Mouse (Mus musculus): Measurements from ENCODE around the gene Sipa1l1. TPM values are rescaled to one million over a fixed set of nuclear protein-coding genes. Genes with fewer than 3 reads are reported as not detected.

Gene Sipa1l1
- polyA plus RNA-seq, 1 experiment: 9.7 TPM

GRCm38 (mm10) chr12:82189076-82189675, 20.1 kb downstream of the Sipa1l1 start:
- Histone ChIP-seq H3K79me2 (ENCODE audit: control insufficient read depth, insufficient read depth) (peaks cover 50% of the 10 kb centered on the region), H3K36me3 (ENCODE audit: control insufficient read depth, insufficient read depth) (no peaks in the 10 kb centered on the region), H3ac (ENCODE audit: control insufficient read depth, insufficient read length, low read depth) (no peak overlapping the region), H3K4me3 (ENCODE audit: insufficient read depth, poor library complexity, severe bottlenecking) (no peak overlapping the region), H3K79me3 (ENCODE audit: low read depth) (peaks cover 10% of the 10 kb centered on the region), H3K27me3 (ENCODE audit: control insufficient read depth, insufficient read depth, insufficient read length) (no peaks in the 10 kb centered on the region)
- TF ChIP-seq MYOD1 (IDR thresholded peaks at IDR 0.05; ENCODE audit: control insufficient read depth, insufficient read length, low read depth) (no peak), CTCF (IDR thresholded peaks at IDR 0.05; ENCODE audit: control insufficient read depth, insufficient read depth, insufficient read length) (no peak), FOSL1 (IDR thresholded peaks at IDR 0.05; ENCODE audit: insufficient read depth, low read length, poor library complexity, severe bottlenecking) (no peak), CEBPB (IDR thresholded peaks at IDR 0.05; ENCODE audit: low read depth) (no peak), USF1 (IDR thresholded peaks at IDR 0.05; ENCODE audit: low read depth) (no peak), MAX (IDR thresholded peaks at IDR 0.05) (no peak), MYOG (IDR thresholded peaks at IDR 0.05; ENCODE audit: control insufficient read depth, extremely low read depth, insufficient read length) (no peak)

GRCm38 (mm10) chr12:82189715-82190581, 20.8 kb downstream of the Sipa1l1 start:
- Histone ChIP-seq H3K4me3 (ENCODE audit: insufficient read depth, poor library complexity, severe bottlenecking) (no peak overlapping the region), H3K27me3 (ENCODE audit: control insufficient read depth, insufficient read depth, insufficient read length) (no peaks in the 10 kb centered on the region), H3K79me2 (ENCODE audit: control insufficient read depth, insufficient read depth) (peaks cover 58% of the 10 kb centered on the region)

GRCm38 (mm10) chr12:82190582-82190965, 21.5 kb downstream of the Sipa1l1 start:
- peaks cover 64% of the 10 kb centered on the region for H3K79me2 ChIP-seq (ENCODE audit: control insufficient read depth, insufficient read depth)
- no peaks in the 10 kb centered on the region for H3K27me3 ChIP-seq (ENCODE audit: control insufficient read depth, insufficient read depth, insufficient read length)
- TF ChIP-seq MYOG (IDR thresholded peaks at IDR 0.05; ENCODE audit: control insufficient read depth, extremely low read depth, insufficient read length) (no peak), CTCF (IDR thresholded peaks at IDR 0.05; ENCODE audit: control insufficient read depth, insufficient read depth, insufficient read length) (no peak), MYOD1 (IDR thresholded peaks at IDR 0.05; ENCODE audit: control insufficient read depth, insufficient read length, low read depth) (no peak), USF1 (IDR thresholded peaks at IDR 0.05; ENCODE audit: low read depth) (no peak), CEBPB (IDR thresholded peaks at IDR 0.05; ENCODE audit: low read depth) (no peak), FOSL1 (IDR thresholded peaks at IDR 0.05; ENCODE audit: insufficient read depth, low read length, poor library complexity, severe bottlenecking) (no peak), MAX (IDR thresholded peaks at IDR 0.05) (no peak)
- peaks cover 12% of the 10 kb centered on the region for H3K79me3 ChIP-seq (ENCODE audit: low read depth)
- no peak overlapping the region for H3ac ChIP-seq (ENCODE audit: control insufficient read depth, insufficient read length, low read depth)
- H3K36me3 ChIP-seq (ENCODE audit: control insufficient read depth, insufficient read depth): no peaks in the 10 kb centered on the region
- no peak overlapping the region for H3K4me3 ChIP-seq (ENCODE audit: insufficient read depth, poor library complexity, severe bottlenecking)

More at GRCm38 (mm10) chr12:82189715-82190581, 20.8 kb downstream of the Sipa1l1 start:
- H3K36me3 ChIP-seq (ENCODE audit: control insufficient read depth, insufficient read depth): no peaks in the 10 kb centered on the region
- TF ChIP-seq CTCF (IDR thresholded peaks at IDR 0.05; ENCODE audit: control insufficient read depth, insufficient read depth, insufficient read length): no peak
- no peak for TF ChIP-seq MYOD1 (IDR thresholded peaks at IDR 0.05; ENCODE audit: control insufficient read depth, insufficient read length, low read depth)
- no peak for TF ChIP-seq USF1 (IDR thresholded peaks at IDR 0.05; ENCODE audit: low read depth)
- no peak for TF ChIP-seq CEBPB (IDR thresholded peaks at IDR 0.05; ENCODE audit: low read depth)
- H3K79me3 ChIP-seq (ENCODE audit: low read depth): peaks cover 12% of the 10 kb centered on the region
- no peak overlapping the region for H3ac ChIP-seq (ENCODE audit: control insufficient read depth, insufficient read length, low read depth)

GRCm38 (mm10) chr12:82191686-82192085, 22.6 kb downstream of the Sipa1l1 start:
- no peaks in the 10 kb centered on the region for H3K36me3 ChIP-seq (ENCODE audit: control insufficient read depth, insufficient read depth)
- H3K27me3 ChIP-seq (ENCODE audit: control insufficient read depth, insufficient read depth, insufficient read length): no peaks in the 10 kb centered on the region
- peaks cover 12% of the 10 kb centered on the region for H3K79me3 ChIP-seq (ENCODE audit: low read depth)
- TF ChIP-seq MAX (IDR thresholded peaks at IDR 0.05) (no peak), CTCF (IDR thresholded peaks at IDR 0.05; ENCODE audit: control insufficient read depth, insufficient read depth, insufficient read length) (no peak), CEBPB (IDR thresholded peaks at IDR 0.05; ENCODE audit: low read depth) (no peak), MYOG (IDR thresholded peaks at IDR 0.05; ENCODE audit: control insufficient read depth, extremely low read depth, insufficient read length) (no peak), FOSL1 (IDR thresholded peaks at IDR 0.05; ENCODE audit: insufficient read depth, low read length, poor library complexity, severe bottlenecking) (no peak), USF1 (IDR thresholded peaks at IDR 0.05; ENCODE audit: low read depth) (no peak), MYOD1 (IDR thresholded peaks at IDR 0.05; ENCODE audit: control insufficient read depth, insufficient read length, low read depth) (no peak)
- no peak overlapping the region for H3ac ChIP-seq (ENCODE audit: control insufficient read depth, insufficient read length, low read depth)
- H3K4me3 ChIP-seq (ENCODE audit: insufficient read depth, poor library complexity, severe bottlenecking): no peak overlapping the region
- H3K79me2 ChIP-seq (ENCODE audit: control insufficient read depth, insufficient read depth): peaks cover 63% of the 10 kb centered on the region

GRCm38 (mm10) chr12:82192641-82193054, 23.5 kb downstream of the Sipa1l1 start:
- H3K79me3 ChIP-seq (ENCODE audit: low read depth): peaks cover 12% of the 10 kb centered on the region
- no peaks in the 10 kb centered on the region for H3K36me3 ChIP-seq (ENCODE audit: control insufficient read depth, insufficient read depth)
- no peak overlapping the region for H3ac ChIP-seq (ENCODE audit: control insufficient read depth, insufficient read length, low read depth)
- no peaks in the 10 kb centered on the region for H3K27me3 ChIP-seq (ENCODE audit: control insufficient read depth, insufficient read depth, insufficient read length)
- peaks cover 60% of the 10 kb centered on the region for H3K79me2 ChIP-seq (ENCODE audit: control insufficient read depth, insufficient read depth)
- H3K4me3 ChIP-seq (ENCODE audit: insufficient read depth, poor library complexity, severe bottlenecking): no peak overlapping the region
- no peak for TF ChIP-seq CTCF (IDR thresholded peaks at IDR 0.05; ENCODE audit: control insufficient read depth, insufficient read depth, insufficient read length)
- TF ChIP-seq USF1 (IDR thresholded peaks at IDR 0.05; ENCODE audit: low read depth): no peak
- no peak for TF ChIP-seq MYOD1 (IDR thresholded peaks at IDR 0.05; ENCODE audit: control insufficient read depth, insufficient read length, low read depth)
- no peak for TF ChIP-seq MYOG (IDR thresholded peaks at IDR 0.05; ENCODE audit: control insufficient read depth, extremely low read depth, insufficient read length)
- no peak for TF ChIP-seq FOSL1 (IDR thresholded peaks at IDR 0.05; ENCODE audit: insufficient read depth, low read length, poor library complexity, severe bottlenecking)
- TF ChIP-seq MAX (IDR thresholded peaks at IDR 0.05): no peak
- TF ChIP-seq CEBPB (IDR thresholded peaks at IDR 0.05; ENCODE audit: low read depth): no peak
